Comparison of ENCODE assay signal across 18 mouse cellular contexts in genomic region chr4:131913526-131913925, GRCm38 (mm10). TPM values are rescaled to one million over a fixed set of nuclear protein-coding genes. Genes with fewer than 3 reads are reported as not detected.
A peak's percentile ranks its signal among the peaks of the same experiment; 100 is the strongest.
DNase-seq lines count a peak whose midpoint lies in the region; ATAC-seq and TF ChIP-seq lines count a peak whose summit lies in the region.
"Had no signal": no experiment of that assay in that cellular context is flagged by ENCODE, and none has a peak within 500 bp of the region (broad histone marks: within the 10 kb centered on the region; RNA-seq: fewer than 3 reads in every experiment).

No protein-coding gene starts in this region.

- no peak for DNase-seq in embryonic facial prominence, embryonic 10.5 days (ENCODE audit: low spot score)
- peak; percentile 45 for DNase-seq in urinary bladder, postnatal 14 days (ENCODE audit: low spot score)
- no peak for DNase-seq in urinary bladder, adult 18-20 months (ENCODE audit: low spot score in 2 of 2)
- peak; percentile 61 for DNase-seq in lung, postnatal 0 days (ENCODE audit: low spot score)
- DNase-seq in Muller cell, postnatal 12 days (ENCODE audit: inconsistent ontology term) = no peak
- DNase-seq: cerebellum, postnatal 14 days; heart, adult 2 months; thymus, postnatal 4 days had no signal

- H3K9me3 ChIP-seq in embryonic facial prominence, embryonic 15.5 days (replicated peaks) = no peaks in the 10 kb centered on the region
- H3K9me3 ChIP-seq in embryonic facial prominence, embryonic 10.5 days = no peaks in the 10 kb centered on the region
- H3K9me3 ChIP-seq in lung, postnatal 0 days (ENCODE audit: low read length) = no peaks in the 10 kb centered on the region
- H3K9me3 ChIP-seq: hindbrain, embryonic 12.5 days; limb, embryonic 15.5 days; megakaryocyte, embryonic 14.5 days; midbrain, embryonic 15.5 days had no signal

- no peak overlapping the region for H3K4me3 ChIP-seq in embryonic facial prominence, embryonic 15.5 days (replicated peaks)
- no peak overlapping the region for H3K4me3 ChIP-seq in embryonic facial prominence, embryonic 10.5 days
- H3K4me3 ChIP-seq in lung, postnatal 0 days (ENCODE audit: low read depth, low read length) = no peak overlapping the region
- H3K4me3 ChIP-seq: erythroblast, embryonic 14.5 days; heart, adult 2 months; hindbrain, embryonic 12.5 days; limb, embryonic 15.5 days; megakaryocyte, embryonic 14.5 days; midbrain, embryonic 15.5 days had no signal

- H3K36me3 ChIP-seq in embryonic facial prominence, embryonic 15.5 days = no peaks in the 10 kb centered on the region
- H3K36me3 ChIP-seq in embryonic facial prominence, embryonic 10.5 days (replicated peaks) = no peaks in the 10 kb centered on the region
- no peaks in the 10 kb centered on the region for H3K36me3 ChIP-seq in lung, postnatal 0 days (ENCODE audit: insufficient read depth, low read length)
- H3K36me3 ChIP-seq: hindbrain, embryonic 12.5 days; limb, embryonic 15.5 days; midbrain, embryonic 15.5 days had no signal

- peaks cover 32% of the 10 kb centered on the region for H3K27me3 ChIP-seq in embryonic facial prominence, embryonic 15.5 days
- H3K27me3 ChIP-seq in embryonic facial prominence, embryonic 10.5 days (replicated peaks; ENCODE audit: low read depth, poor library complexity, severe bottlenecking) = peaks cover 75% of the 10 kb centered on the region
- peaks cover 14% of the 10 kb centered on the region for H3K27me3 ChIP-seq in lung, postnatal 0 days (replicated peaks; ENCODE audit: insufficient read depth, low read length)

- ATAC-seq in embryonic facial prominence, embryonic 15.5 days (ENCODE audit: insufficient number of reproducible peaks, low FRiP score, low TSS enrichment, low read depth) = no peak
- peak; percentile 28; the same call in 1 of the 2 replicates for ATAC-seq in lung, postnatal 0 days
- no peak for ATAC-seq in activated CD4-positive, CD25-positive, alpha-beta regulatory T cell, adult 4 months
- ATAC-seq: forebrain, embryonic 16.5 days; inflammation-experienced regulatory T-cells, adult 6 months; midbrain, embryonic 15.5 days had no signal

- H3K9ac ChIP-seq in embryonic facial prominence, embryonic 15.5 days = no peak overlapping the region
- no peak overlapping the region for H3K9ac ChIP-seq in lung, postnatal 0 days (replicated peaks; ENCODE audit: low read depth)
- H3K9ac ChIP-seq: hindbrain, embryonic 12.5 days; limb, embryonic 15.5 days; midbrain, embryonic 15.5 days had no signal

- peaks cover 71% of the 10 kb centered on the region for H3K4me1 ChIP-seq in embryonic facial prominence, embryonic 15.5 days
- H3K4me1 ChIP-seq in embryonic facial prominence, embryonic 10.5 days = peaks cover 71% of the 10 kb centered on the region
- H3K4me1 ChIP-seq in lung, postnatal 0 days (ENCODE audit: insufficient read depth, low read depth, low read length) = peaks cover 15% of the 10 kb centered on the region

- no peak for TF ChIP-seq EP300 in lung, postnatal 0 days (IDR thresholded peaks at IDR 0.05)

- WGBS in embryonic facial prominence, embryonic 15.5 days = 35% methylated on average over 10 of the region's 10 CpGs
- 52% methylated on average over 10 of the region's 10 CpGs for WGBS in embryonic facial prominence, embryonic 10.5 days
- whole genome bisulfite sequencing in lung, postnatal 0 days = 35% methylated on average over 10 of the region's 10 CpGs

- TF ChIP-seq CTCF in lung, postnatal 0 days (IDR thresholded peaks at IDR 0.05) = no peak

- peak overlapping the region; percentile 39; the same call in 1 of the 2 replicates for H3K27ac ChIP-seq in embryonic facial prominence, embryonic 15.5 days (replicated peaks)
- H3K27ac ChIP-seq in embryonic facial prominence, embryonic 10.5 days (replicated peaks) = no peak overlapping the region
- H3K27ac ChIP-seq in lung, postnatal 0 days (ENCODE audit: low read length) = 0 out of 2 replicates have a peak overlapping the region, but pooled peaks have one; percentile 47
- H3K27ac ChIP-seq: heart, adult 2 months; hindbrain, embryonic 12.5 days; limb, embryonic 15.5 days; midbrain, embryonic 15.5 days had no signal

- H3K4me2 ChIP-seq in embryonic facial prominence, embryonic 15.5 days (replicated peaks) = no peak overlapping the region
- H3K4me2 ChIP-seq in lung, postnatal 0 days (replicated peaks; ENCODE audit: low read depth, low read length) = no peak overlapping the region
- H3K4me2 ChIP-seq: hindbrain, embryonic 12.5 days; limb, embryonic 15.5 days; midbrain, embryonic 15.5 days had no signal

RNA-seq across cellular contexts. Expression of gene Tmem200b, which starts 8.0 kb away (rescaled TPM):
- polyA plus RNA-seq in embryonic facial prominence, embryonic 15.5 days (2015; fragmentation: Nextera tagmentation; extraction: Ambion mirVana) = 6.0 and 6.7 TPM in 2 replicates
- polyA plus RNA-seq in embryonic facial prominence, embryonic 10.5 days (2016; fragmentation: Nextera tagmentation; extraction: Ambion mirVana) = 2.1 and 2.8 TPM in 2 replicates
- 1.3 and 1.8 TPM in 2 replicates for polyA plus RNA-seq in lung, postnatal 0 days (2015; fragmentation: Nextera tagmentation; extraction: Ambion mirVana)
- not detected for polyA plus RNA-seq in activated CD4-positive, CD25-positive, alpha-beta regulatory T cell, adult 4 months (2017; shearing (Covaris generic))
- polyA plus RNA-seq: erythroblast, embryonic 14.5 days; forebrain, embryonic 16.5 days; inflammation-experienced regulatory T-cells, adult 6 months; liver, embryonic 16.5 days had no signal

RNA-seq across cellular contexts. Expression of gene Srsf4, which starts 40.1 kb away (rescaled TPM):
- polyA plus RNA-seq in embryonic facial prominence, embryonic 15.5 days (2015; fragmentation: Nextera tagmentation; extraction: Ambion mirVana) = 101 and 103 TPM in 2 replicates
- polyA plus RNA-seq in embryonic facial prominence, embryonic 10.5 days (2016; fragmentation: Nextera tagmentation; extraction: Ambion mirVana) = 142 and 143 TPM in 2 replicates
- 62.6 TPM in 2 replicates for polyA plus RNA-seq in lung, postnatal 0 days (2015; fragmentation: Nextera tagmentation; extraction: Ambion mirVana)
- polyA plus RNA-seq in activated CD4-positive, CD25-positive, alpha-beta regulatory T cell, adult 4 months (2017; shearing (Covaris generic)) = 10 to 100 TPM; 10.8 to 12.2 TPM

Comparison
In these comparisons a context has a peak if more than half of its experiments do, and no peak if none do; other contexts are left out.
1. DNase-seq: peak in urinary bladder, postnatal 14 days (single experiment) and lung, postnatal 0 days (single experiment); none in embryonic facial prominence, embryonic 10.5 days (single experiment), urinary bladder, adult 18-20 months (0 of 2) and Muller cell, postnatal 12 days (single experiment).